ENCODE assay signal across 1 mouse cellular context in the genomic region with DNA sequence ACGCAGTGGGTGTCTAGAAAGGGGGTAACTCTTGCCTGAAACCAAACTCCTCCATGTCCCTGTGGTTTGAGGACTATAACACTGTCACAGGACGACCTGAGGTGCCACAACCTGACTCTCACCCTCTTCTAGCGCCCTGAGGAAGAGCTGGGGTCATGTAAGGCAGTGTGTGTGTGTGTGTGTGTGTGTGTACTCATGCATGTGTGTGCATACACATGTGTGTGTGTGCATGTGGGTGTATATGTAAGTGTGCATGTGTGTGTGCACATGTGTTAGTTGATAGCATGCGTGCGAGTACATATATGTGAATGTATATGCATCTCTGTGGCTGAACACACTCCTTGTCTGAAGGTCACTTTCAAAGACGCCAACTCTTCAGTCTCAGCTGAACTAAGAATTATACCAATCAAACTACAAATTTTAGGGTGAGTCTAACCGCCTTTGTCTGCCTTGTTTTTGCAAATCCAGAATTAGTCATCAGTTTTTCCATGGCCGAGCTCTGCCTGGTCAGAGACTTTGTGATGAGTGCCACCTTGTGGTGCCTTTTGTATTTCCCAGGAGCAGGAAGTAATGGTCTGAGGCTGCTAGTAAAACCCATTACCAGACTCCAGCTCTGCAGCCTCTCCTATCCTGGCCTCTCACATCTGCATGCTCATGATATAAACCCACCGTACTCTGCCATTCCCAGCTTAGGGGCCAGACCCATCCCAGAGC.
TF ChIP-seq lines count a peak whose summit lies in the region.

No protein-coding gene starts in this region.

TF ChIP-seq in CH12.LX, 34 proteins besides CTCF, POLR2A, EP300 and RAD21 (continued from another document):
- no peak for TF ChIP-seq E2F4 (IDR thresholded peaks at IDR 0.05; ENCODE audit: insufficient replicate concordance, low read depth, low read length)
- TF ChIP-seq CHD2 (IDR thresholded peaks at IDR 0.05; ENCODE audit: low read length) = no peak
- peak; percentile 85 for TF ChIP-seq SMC3 (IDR thresholded peaks at IDR 0.05; ENCODE audit: low read depth, low read length)
- TF ChIP-seq USF2 (conservative IDR thresholded peaks at IDR 0.05; ENCODE audit: low read depth, low read length) = no peak
- TF ChIP-seq UBTF (IDR thresholded peaks at IDR 0.05; ENCODE audit: low read depth, low read length) = no peak
- TF ChIP-seq BHLHE40 (IDR thresholded peaks at IDR 0.05; ENCODE audit: low read depth, low read length) = no peak
- no peak for TF ChIP-seq MXI1 (IDR thresholded peaks at IDR 0.05; ENCODE audit: low read depth, low read length)
- no peak for TF ChIP-seq RCOR1 (conservative IDR thresholded peaks at IDR 0.05; ENCODE audit: low read depth, low read length)
- no peak for TF ChIP-seq POLR2AphosphoS2 (IDR thresholded peaks at IDR 0.05; ENCODE audit: low read depth, low read length)
- TF ChIP-seq IRF4 (IDR thresholded peaks at IDR 0.05; ENCODE audit: low read depth, low read length) = peak; percentile 77
- no peak for TF ChIP-seq GABPA (IDR thresholded peaks at IDR 0.05; ENCODE audit: insufficient replicate concordance, low read depth, low read length)
- peak; percentile 74 for TF ChIP-seq ELF1 (IDR thresholded peaks at IDR 0.05; ENCODE audit: low read depth, low read length)
- no peak for TF ChIP-seq USF1 (IDR thresholded peaks at IDR 0.05; ENCODE audit: low read depth, low read length)
- TF ChIP-seq CHD1 (IDR thresholded peaks at IDR 0.05; ENCODE audit: low read depth, low read length) = no peak
- no peak; the same call in 1 of the 2 replicates for TF ChIP-seq HCFC1 (IDR thresholded peaks at IDR 0.05; ENCODE audit: low read depth, low read length)
- no peak for TF ChIP-seq MAX (IDR thresholded peaks at IDR 0.05; ENCODE audit: low read length)
- TF ChIP-seq PAX5 (IDR thresholded peaks at IDR 0.05; ENCODE audit: low read length) = no peak
